Mouse (Mus musculus) B cell, adult 67 days (primary cell): ENCODE data around the gene Zdhhc16. TPM values are rescaled to one million over a fixed set of nuclear protein-coding genes. Genes with fewer than 3 reads are reported as not detected.

Source experiments
- total RNA-seq, 2 experiments: library from RNA; stranded (reverse); gene quantifications; 4 replicates each; pipeline ENCODE4 v1.2.4; 2023

Gene Zdhhc16
- total RNA-seq, result 10 to 100 TPM; 40.3 to 41.5 TPM

DNA sequence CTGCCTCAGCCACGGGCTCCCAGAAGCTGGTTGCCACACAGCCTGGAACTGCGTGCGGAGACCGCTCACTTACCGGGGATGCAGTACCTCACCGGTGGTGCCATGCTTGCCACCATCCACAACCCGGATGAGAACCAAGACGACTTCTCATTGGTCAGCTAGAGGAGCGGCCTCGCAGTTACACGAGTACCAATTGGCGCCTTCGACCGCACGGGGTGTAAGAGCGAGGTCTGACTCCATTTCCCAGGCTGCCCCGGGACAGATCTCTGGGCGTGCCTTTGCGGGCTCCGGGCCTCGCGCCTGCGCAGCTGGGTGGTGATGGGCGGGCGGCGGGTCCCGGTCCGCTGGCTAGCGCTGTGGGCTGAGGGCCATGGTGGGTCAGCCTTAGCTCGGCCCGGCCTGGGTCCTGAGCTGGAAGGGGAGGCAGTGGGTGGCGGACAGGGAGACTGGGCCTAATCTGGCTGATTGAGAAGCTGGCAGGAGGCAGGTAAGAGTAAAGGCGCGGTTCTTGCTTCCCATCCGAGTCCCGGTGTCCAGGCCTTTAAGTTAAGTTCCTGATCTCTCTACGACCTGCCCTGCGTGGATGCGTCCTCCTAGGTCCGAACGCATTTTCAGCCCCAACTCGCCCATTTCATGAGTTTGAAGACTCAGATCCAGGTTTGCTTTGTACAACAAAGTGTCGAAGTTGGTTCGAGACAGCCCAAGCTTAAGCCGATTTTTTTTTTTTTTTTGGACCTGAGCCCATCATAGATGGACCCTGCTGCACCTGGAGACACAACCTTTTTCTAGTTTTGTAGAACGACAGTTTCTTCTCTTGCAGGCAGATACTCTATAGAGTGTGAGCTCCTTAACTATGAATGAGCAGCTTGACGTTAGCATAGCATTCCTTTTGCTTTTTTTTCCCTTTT, at the start of gene Zdhhc16, which contains the start of gene Exosc1:
Gene Zdhhc16 (plus strand): TSS at position 302 of the 908 bp plus-strand sequence.
Gene Exosc1 (minus strand): TSS at position 245 of the 908 bp plus-strand sequence.

DNA sequence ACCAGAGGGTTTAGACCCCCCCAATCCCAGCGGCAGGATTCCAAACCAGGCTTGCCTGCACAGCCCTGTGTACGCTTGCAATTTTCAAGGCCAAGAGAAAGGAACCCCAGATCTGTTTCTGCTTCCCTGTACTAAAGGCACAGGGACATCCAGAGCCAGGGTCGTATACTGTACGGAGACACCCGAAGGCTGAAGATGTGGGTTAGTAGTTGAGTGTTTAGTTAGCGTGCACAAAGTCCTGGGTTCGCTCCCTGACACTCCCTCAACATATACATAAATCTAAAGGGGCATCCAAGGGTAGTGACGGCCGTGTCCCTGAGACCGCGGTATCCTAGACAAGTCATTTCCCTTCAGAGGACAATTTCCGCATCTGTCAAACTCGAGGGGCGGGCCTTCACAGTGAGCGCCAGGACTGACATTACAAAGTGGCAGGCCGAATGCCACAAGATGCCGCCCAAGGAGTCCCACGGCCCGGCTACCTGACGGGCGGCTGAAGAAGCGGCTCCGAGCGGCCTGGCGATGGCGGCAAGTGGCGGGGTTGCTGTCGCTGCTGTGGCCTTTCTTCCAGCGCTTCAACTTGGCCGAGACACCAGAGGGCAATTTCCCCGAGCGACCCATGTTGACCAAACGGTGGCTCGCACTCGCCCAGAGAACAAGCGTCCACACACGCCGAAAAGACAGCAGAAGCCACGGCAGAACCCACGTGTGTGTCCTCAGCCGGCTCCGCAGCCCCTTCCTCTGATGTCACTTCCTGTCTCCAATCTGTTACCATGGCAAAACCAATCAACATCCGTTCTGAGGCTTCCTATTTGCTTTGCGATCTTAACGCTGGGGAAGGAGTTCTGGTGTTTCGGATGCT, 37.6 kb upstream of the Zdhhc16 start, which contains the start of gene Rrp12:
Gene Rrp12 (minus strand): TSS at position 714 of the 859 bp plus-strand sequence.

DNA sequence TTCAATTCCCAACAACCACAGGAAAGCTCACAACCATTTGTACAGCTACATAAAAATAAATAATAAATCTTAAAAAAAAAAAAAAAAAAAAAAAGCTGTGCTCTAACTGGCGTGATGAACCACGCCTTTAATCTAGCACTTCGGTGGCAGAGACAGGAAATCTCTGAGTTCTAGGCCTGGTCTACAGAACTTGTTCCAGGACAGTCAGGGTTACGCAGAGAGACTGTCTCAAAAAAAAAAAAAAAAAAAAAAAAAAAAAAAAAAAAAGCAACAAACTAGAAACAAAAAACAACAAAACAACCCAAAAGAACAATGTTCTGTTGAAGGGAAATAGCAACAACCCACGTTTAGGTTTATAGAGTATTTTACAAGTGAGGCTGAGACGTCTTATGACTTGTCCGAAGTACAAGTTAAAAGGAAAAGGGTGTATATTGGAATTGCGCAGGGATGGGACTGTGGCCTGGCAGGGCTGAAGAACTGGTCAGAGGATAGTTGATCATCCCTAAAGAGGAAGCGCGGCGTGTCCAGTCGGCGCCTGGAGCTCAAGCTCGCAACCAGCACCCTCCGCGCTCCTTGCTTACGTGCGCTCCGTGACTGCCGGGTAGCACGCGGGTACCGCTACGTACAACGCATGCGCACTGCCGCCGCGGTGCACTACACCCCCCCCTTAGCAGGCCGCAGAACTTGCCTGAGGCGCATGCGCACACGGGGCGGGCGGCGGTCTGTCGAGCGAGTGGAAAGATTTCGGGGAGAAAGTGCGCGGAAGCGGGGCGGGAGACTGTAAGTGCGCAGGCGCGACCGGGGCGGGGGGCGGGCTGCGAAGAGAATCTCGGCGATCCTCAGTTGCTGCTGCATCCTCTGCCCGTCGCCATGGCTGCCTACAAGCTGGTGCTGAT, 21.9 kb upstream of the Zdhhc16 start, which contains the start of gene Pgam1:
Gene Pgam1 (plus strand): TSS at position 746 of the 896 bp plus-strand sequence.

DNA sequence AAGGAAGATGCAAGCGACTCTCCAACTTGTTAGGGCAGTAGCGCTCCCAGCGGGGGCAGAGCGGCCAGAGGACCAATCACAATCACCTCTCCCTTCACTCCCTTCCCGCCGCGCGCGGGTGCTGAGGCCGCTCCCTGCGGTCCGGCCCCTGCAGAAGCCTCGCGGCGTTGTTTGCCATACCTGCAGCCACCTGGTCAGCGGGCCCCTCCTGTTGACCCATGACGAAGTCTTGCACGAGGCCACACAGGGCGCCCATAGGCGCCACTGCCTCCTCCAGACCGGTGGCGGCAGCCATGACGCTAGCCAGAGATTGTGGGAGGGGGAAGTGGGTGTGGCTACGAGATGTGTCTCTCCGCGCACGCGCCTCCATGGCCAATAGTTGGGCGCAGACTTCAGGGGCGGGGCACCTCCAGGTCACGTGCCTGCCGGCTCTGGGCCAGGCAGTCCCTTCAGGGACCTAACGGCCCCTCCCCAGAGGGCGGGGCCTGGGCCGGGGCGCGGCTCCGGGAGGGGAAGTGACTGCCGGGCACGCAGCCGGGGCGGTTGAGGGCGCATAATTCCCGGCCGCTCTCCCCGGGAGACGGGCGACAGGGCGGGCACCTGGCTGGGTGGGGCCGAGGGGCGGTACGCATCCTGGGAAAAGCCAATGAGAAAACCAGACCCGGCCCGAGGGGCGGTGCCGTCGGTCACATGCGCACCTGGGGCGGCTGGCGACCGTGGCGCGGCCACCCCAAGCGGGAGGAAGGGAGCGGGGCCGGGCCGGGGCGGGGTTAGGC, 47.7 kb downstream of the Zdhhc16 start, which contains the start of gene Mms19:
Gene Mms19 (minus strand): TSS at position 339 of the 776 bp plus-strand sequence.

DNA sequence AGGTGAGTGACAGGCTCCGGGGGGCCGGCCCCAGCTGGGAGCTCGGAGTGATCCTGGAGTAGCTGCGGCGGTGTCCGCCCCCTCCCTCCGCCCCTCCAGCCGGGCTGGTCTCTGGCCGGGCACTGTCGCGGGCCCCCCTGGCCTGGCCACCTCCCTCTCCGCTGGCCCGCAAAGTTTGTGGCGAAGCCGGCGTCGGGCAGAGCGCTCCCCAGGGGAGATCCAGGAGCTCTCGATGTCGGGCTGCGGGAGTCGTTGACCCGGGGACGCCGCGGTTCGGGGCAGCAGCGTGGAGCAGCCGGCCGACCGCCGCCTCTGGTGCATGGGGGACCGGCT, 48.3 kb downstream of the Zdhhc16 start, which contains the start of gene Ubtd1:
Gene Ubtd1 (plus strand): TSS at position 169 of the 333 bp plus-strand sequence.

Other genes with a start within 250 kb of the Zdhhc16 start
- gene Slit1, start 189.8 kb upstream of the Zdhhc16 start, total RNA-seq, result under 1 TPM; 0.21 to 0.41 TPM
- gene Arhgap19, start 131.4 kb upstream of the Zdhhc16 start, total RNA-seq, result 1 to 10 TPM; 3.2 to 3.4 TPM
- 10 to 100 TPM; 30.6 to 34.9 TPM for gene Frat1, start 103.5 kb upstream of the Zdhhc16 start, total RNA-seq
- gene Frat2, start 85.3 kb upstream of the Zdhhc16 start, total RNA-seq, result 10 to 100 TPM; 38.2 to 44.8 TPM
- gene Rrp12, start 37.3 kb upstream of the Zdhhc16 start, total RNA-seq, result 10 to 100 TPM; 25.6 to 27.8 TPM
- 100 to 1,000 TPM; 102 to 106 TPM for gene Pgam1, start 21.6 kb upstream of the Zdhhc16 start, total RNA-seq
- gene Exosc1, start 57 bp upstream of the Zdhhc16 start, total RNA-seq, result 10 to 100 TPM; 53.8 to 57.0 TPM
- 100 to 1,000 TPM in 1 of 2 experiments, 10 to 100 TPM in 1; 79.2 to 111 TPM for gene Mms19, start 47.7 kb downstream of the Zdhhc16 start, total RNA-seq
- 1 to 10 TPM; 8.8 to 9.3 TPM for gene Ubtd1, start 48.3 kb downstream of the Zdhhc16 start, total RNA-seq
- gene Ankrd2, start 102.5 kb downstream of the Zdhhc16 start, total RNA-seq, result not detected
- not detected for gene Hoga1, start 112.1 kb downstream of the Zdhhc16 start, total RNA-seq
- not detected for gene 4933411K16Rik, start 118.8 kb downstream of the Zdhhc16 start, total RNA-seq
- gene Morn4, start 152.9 kb downstream of the Zdhhc16 start, total RNA-seq, result under 1 TPM in 1 of 2 experiments, not detected in 1; 0.29 TPM
- gene Pi4k2a, start 157.0 kb downstream of the Zdhhc16 start, total RNA-seq, result 10 to 100 TPM; 40.8 to 42.0 TPM
- 1 to 10 TPM; 1.1 to 4.1 TPM for gene Avpi1, start 195.6 kb downstream of the Zdhhc16 start, total RNA-seq
- gene Marveld1, start 213.9 kb downstream of the Zdhhc16 start, total RNA-seq, result 1 to 10 TPM in 1 of 2 experiments, under 1 TPM in 1; 0.77 to 1.2 TPM
- 10 to 100 TPM; 80.3 to 86.8 TPM for gene Zfyve27, start 230.5 kb downstream of the Zdhhc16 start, total RNA-seq